Mouse (Mus musculus) hematopoietic stem cell, adult 5-6 weeks (primary cell): ENCODE results near the gene Tyrobp. TPM values are rescaled to one million over a fixed set of nuclear protein-coding genes. Genes with fewer than 3 reads are reported as not detected.

Experiments used
- ATAC-seq, 2 experiments: fragments of 125-278 bp in 1 of 2; replicated peaks in 1 of 2; 2 replicates each; pipeline ENCODE4 v1.8.0; 2016 to 2017; ENCODE audit warnings: inconsistent platforms in 2 of 2, mild to moderate bottlenecking in 2 of 2, moderate number of reproducible peaks in 2 of 2, low read depth in 1 of 2, moderate TSS enrichment in 1 of 2; ENCODE audit not compliant: low FRiP score in 2 of 2, poor library complexity in 2 of 2, severe bottlenecking in 2 of 2, insufficient read depth in 1 of 2, low TSS enrichment in 1 of 2
- total RNA-seq: library from RNA; stranded (forward); fragments of 172-1452, 232-1000 nt; gene quantifications from 2 replicates; pipeline ENCODE4 v1.2.3, GENCODE M21; 2017

Tyrobp gene
- total RNA-seq, 1 experiment from 2014 or later = 50.4 TPM

DNA sequence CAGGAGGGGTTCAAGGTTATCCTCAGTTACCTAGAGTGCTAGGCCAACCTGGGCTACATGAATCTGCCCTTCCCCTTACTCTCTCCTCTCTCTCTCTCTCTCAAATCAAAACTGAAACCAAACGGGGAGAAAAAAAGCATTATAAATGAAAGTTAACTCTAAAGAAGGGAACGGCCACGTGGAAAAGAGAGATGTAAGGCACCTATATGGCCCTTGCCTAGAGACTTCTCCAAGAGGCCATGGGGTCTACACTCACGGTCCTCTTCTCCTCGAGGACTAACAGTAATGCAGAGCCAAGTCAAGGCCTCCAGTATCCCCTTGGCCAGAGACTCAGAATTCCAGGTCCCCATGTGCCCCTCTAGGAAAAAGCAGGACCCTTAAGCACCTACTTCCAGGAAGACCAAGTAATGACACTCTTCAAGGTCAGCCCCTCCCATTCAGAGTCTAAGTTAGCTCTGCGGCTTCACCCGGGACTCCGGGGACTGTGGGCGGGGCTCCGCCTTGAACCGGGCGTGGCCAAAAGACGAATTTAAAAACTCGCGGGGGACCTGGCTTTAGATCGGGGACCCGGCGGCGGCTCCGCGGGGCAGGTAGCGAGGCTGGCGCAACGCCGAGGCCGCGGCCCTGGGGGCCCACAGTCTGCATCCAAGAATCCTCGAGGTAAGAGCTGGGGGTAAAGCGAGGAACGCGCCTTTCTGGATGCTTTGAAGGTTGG is 7.8 kb downstream of the Tyrobp start, which contains the start of gene Nfkbid:
Nfkbid (plus strand) TSS at position 558 of the 715 bp plus-strand sequence.
- peak; percentile 18 to 26; a peak in 3 of 4 replicates for ATAC-seq

DNA sequence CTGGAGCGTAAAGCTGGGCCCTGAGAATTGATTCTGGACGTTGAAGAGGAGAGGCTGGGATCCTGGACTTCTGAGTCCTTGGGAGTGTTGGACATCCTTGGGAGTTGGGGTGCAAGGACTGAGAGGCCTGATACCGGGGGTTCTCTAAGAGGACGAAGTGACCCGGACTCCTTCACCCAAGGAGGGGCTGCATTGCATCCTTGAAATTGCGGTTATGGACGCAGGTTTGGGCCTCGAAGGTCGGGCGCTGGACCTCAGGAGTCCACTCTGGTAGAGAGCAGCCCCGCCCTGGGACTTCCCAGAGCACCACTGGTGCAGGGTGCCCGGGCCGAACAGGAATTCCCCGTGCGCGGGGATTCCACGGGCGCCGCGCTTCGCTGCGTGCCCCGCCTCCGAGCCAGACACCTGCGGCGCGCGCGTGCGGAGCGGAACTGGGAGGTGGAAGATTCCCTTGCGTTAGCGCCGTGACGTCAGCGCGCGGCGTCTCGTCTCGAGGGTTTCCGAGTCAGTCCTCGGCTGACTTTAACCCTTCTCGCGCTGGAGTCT is 8.4 kb downstream of the Tyrobp start:
- ATAC-seq = peak; percentile 46 to 51

DNA sequence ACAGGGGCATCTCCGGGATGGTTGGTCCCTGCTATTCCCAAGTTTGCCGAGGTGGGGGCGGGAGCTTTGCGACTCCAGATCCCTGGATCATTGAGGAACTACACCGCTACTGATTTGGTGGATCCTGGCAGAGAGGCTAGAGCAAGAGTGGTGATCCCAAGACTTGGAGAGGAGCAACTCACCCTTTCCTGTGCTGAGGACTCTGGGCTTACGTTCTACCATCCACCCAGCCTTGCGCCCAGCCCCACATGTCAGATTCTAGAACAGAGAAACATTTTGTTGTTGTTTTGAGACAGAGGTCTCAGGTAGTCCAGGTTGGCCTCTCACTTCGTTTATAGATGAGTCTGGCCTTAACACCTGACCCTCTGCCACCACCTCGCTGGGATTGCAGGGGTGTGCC is 9.0 kb downstream of the Tyrobp start:
- ATAC-seq = no peak

DNA sequence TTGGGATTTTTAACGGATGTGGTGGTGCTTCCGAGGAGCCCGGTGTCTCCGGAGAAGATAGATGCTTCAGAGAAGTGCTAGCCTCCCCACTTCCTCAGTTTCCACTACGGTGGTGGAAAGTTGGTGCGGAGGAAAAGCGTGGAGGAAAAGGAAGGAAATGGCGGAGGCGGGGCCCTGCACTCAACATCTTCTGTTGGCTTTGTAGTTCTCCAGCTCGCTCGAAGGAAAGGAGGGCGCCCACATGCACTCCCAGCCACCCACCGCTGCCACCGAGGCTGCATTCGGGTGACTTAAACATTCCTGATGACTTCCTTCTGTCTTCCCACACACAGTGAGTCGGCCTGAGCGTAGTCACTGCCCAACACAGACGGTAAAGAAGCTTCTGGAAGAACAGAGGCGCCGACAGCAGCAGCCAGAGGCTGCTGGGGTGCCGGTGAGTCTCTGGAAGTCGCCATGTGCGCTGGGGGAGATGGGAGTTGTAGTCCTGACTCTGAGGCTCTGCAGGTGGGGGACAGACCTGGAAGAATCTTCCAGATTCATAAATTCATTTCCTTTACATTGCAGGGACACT is 9.6 kb downstream of the Tyrobp start:
- peak; percentile 3 to 30; a peak in 3 of 4 replicates for ATAC-seq

DNA sequence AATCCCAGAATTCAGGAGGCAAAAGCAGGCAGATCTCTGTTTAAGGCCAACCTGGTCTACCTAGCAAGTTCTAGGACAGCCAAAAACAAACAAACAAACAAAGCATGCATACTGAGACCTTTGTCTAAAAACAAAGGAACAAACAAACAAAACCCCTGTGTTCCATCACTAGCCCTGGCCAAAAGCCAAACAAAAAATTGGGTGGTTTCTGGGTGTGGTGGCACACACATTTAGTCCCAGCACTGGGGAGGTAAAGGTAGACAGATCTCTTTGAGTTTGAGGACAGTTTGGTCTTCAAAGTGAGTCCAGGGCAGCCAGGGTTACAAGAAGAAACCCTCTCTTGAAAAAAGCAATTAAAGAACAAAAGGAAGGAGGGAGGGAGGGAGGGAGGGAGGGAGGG is 15.8 kb downstream of the Tyrobp start:
- no peak for ATAC-seq

DNA sequence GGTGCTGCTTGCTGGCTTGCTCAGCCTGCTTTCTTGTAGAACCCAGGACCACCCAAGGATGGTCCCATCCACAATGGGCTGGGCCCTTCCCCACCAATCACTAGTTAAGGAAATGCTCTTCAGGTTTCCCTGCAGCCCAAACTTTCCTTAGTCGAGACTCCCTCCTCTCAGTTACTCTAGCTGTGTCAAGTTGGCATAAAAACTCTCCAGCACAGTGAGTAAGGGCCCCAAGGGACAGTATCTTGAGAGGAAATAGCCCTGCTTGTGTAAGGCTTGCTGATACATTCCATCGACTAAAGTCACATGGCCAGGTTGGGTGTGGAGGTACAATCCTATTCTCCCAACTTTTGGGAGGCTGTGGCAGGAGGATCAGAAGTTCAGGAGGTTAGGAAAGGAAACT is 16.6 kb downstream of the Tyrobp start:
- ATAC-seq = no peak

DNA sequence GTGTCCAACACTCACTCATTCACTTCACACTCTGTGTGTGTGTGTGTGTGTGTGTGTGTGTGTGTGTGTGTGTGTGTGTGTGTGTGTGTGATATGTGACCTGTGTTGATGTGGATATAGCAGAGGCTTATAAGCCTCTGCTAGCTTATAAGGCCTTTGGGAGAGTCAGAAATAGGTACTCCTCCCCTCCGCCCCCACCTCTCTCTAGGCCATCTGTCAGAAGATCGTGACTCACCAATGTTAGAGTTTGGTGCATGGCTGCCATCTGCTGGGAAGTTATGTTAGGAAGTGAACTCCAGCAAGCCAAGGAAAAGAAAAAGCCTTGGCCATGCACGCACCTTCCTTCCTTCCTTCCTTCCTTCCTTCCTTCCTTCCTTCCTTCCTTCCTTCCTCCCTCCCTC is 18.2 kb downstream of the Tyrobp start:
- ATAC-seq = peak; percentile 60 to 75

DNA sequence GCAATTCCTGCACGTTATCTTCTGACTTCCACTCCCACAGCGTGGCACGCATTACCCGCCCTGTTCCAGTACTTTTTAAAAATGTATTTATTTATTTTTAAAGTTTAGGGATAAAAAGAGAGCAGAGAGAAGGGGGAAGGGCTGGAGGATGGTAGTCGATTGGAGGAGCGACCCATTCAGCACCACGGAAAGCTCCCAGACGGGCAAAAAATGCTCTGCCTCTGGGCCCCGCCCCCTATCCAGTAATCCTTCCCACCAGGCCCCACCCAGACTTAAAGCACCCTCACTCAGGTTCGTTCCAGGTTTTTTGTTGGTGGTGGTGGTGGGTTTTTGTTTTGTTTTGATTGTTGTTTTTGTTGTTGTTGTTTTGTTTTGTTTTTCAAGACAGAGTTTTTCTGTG is 20.7 kb downstream of the Tyrobp start:
- ATAC-seq = no peak; a peak in 1 of 4 replicates

DNA sequence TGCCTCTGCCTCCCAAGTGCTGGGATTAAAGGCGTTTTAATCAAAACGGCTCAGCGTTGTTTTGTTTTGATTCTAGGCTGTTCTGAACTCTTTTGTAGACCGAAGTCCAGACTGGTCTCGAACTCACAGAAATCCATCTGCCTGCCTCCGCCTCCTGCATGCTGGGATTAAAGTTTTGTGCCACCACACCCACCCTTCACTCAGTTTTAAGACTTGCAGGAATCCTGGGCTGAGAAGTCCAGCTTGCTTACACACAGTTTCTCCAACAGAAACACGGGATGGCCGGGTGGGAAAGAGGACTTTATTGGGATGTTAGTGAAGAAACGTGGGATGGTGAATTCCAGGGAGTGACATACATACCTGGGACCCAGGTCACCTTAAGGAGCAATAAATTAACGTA is 21.1 kb downstream of the Tyrobp start:
- no peak for ATAC-seq

DNA sequence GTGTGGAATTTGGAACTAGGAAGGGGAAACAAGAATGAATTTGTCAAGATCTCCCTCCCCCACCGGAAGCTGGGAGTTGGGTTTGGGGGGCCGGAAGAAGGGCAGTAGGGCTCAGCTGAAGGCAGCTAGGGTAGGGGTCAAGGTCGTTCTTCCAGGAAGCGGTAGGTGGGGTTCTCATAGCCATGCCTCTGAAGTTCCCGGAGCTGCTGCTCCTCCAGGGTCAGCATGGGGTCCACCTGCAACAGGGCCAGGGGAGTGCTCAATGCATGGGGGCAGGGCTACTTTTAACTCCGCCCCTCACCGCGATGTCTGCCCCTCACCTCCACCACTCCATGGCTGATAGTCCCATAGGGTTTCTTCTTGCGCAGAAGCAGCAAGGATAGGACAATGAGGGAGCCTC is 21.6 kb downstream of the Tyrobp start:
- ATAC-seq = no peak

DNA sequence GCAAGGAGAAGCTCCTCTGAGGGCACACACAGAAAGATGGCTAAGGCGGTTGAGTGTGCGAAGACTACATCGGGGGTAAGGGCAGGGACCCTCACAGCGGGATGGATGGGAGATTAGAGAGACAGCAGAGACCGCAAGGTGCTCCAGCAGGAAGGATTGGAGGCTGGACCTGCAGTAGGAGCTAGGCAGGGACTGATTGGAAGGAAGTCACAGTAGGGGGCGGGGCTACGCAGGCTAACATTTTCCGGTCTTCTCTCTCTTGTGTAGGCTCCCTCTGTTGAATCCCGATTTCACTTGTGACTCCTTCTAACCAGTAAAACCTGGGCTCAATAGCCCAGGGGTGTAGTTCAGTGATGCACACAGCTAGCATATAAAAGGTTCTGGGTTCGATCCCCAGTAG is 23.3 kb downstream of the Tyrobp start:
- ATAC-seq = 0 out of 4 replicates have a peak, but pooled peaks of 1 of the 2 experiments have one; percentile 15

DNA sequence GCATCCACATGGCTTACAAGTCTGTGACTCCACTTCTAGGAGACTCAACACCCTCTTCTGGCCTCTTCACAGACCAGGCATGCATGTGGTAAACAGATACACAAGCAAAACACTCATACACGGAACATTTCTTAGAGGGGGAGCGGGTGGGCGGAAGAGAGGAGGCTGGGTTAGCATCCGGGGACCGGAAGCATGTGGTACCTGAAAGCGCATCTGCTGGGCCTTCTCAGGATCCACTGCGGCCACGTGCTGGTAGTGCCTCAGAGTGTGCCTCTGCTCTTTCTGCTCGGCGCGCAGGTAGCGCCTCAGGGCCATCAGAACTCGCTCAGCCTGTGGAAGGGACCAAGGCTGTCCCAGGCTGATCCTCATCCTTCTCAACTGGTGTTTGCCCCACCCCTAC is 26.2 kb downstream of the Tyrobp start:
- no peak for ATAC-seq

DNA sequence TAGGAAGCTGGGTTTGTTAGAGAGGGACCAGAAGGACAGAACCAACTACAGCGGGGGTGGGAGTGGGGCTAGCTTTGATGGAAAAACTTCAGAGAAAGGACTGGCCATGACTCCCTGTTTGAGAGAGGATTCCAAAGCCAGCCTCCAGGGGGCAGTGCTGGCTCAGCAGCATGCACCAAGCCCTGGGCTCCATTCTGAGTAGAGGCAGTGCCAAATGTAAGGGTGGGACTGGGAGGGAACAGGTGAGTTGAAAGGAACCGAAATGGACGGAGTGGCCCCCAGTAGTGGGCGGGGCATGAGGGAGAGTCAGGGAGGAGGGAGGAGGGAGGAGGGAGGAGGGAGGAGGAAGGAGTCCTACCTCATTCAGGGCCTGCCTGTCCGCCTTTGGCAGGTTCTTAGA is 27.1 kb downstream of the Tyrobp start:
- peak; percentile 28 to 61; a peak in 2 of 4 replicates for ATAC-seq

DNA sequence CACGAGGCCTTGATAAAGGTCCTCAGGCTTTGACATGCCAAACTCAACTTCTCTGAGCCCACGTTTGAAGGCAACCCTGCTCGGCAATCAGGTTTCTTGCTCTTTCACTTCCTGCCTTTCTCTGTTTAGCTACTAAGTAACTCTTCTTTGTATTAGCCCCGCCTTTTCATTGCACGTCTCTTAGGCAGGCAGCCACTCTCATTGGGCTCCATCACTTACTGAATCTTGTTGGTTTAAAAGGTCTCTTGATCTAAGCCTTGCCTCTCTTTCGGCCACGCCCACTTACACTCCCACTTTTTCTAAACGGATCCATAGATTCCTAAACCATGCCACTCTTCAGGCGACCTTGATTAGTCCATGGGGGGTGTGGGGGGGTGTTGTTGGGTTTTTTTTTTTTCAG is 30.1 kb downstream of the Tyrobp start:
- ATAC-seq = no peak

DNA sequence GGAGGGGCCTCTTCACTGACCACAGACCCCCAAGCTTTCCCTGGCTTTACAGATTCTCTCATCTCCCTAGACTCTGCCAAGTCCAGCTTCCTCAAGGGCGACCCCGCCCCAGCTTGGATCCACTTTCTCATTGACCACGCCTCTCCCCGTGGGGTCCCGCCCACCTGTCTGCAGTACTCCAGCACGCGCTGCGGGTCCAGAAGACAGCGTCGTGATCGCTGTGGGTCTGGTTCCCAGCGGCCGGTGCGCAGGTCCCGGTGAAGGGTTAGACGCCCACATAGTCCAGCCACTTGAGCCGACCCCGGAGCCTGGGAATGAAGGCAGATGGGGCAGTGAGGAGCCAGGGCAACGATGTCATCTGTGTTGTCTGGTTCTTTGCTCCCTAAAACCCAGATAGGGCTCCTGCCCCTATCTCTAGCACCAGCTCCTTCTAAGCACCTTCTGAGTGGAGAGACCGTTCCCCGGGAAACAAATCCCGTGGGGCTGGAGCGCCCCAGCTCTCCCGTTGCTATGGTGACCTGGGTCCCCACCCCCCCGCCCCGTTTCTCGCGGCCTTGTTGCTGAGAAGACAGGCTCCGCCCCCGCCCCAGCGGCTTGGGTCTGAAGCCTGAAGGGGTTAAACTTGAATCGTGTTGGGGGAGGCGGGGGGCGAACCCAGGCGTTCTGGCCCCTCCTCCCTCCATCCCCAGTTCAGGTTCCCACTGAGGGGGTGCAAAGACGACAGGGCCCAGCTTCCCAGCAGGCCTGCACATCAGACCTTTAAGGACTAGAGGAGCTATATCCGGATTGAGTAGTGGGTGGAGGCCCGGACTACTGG is 30.8 kb downstream of the Tyrobp start:
- 0 out of 4 replicates have a peak, but pooled peaks of 1 of the 2 experiments have one; percentile 28 for ATAC-seq

DNA sequence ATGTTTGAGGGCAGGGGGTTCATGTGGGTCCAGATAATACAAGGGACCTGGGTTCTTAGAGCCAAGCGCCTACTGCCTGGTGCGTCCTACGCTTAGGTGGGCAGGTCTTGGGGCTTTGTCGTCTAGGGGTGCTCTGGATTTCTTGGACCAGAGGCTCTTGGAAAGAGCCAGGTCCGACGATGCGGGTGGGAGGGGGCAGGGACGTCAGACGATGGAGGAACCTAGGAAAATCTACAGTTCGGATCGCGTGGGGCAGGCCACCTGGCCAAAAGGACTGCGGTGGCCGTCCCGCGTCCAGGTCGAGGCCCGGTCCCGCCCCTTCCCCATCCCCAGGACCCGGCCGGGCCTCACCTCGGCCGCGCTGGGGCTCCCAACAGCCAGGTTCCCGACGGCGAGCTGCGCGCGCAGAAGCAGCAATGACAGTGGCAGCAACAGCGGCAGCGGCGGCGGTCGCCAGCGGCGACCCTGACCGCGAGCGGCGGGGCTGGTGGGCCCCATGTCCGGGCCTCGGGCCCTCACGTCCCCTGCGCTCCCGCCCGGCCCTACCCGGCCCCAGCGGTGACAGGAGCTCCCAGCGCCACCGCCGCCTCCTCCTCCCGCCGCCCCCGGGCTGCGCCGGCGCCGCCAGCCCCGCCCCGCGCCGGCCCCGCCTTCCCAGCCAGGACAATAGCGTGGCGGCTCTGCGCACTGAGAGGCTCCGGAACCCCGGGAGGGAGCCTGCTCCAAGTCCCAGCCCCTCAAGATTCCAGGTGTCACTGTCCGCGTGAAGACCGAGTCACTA is 31.6 kb downstream of the Tyrobp start, which contains the start of gene Aplp1:
Aplp1 (minus strand) TSS at position 565 of the 781 bp plus-strand sequence.
- ATAC-seq = no peak

DNA sequence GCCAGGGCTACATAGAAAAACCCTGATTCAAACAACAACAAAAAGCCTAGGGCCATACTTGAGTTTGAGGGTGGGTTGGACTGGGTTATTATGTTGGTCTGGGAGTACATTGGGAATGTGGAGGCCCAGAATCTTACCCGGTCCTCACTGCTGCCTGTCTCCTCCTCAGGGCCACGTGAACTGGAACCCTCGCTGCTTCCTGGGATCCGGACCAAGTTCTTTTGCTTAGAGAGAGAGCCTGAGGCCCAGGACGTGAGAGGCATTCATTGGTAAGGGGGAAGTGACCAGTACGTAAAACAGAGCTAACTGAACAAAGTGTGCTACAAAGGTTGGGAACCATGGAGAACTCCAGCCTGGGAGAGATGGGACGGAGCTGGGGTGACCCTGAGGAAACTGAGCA is 36.7 kb downstream of the Tyrobp start:
- no peak for ATAC-seq
